Mouse (Mus musculus): ENCODE results near the gene Nt5c3. TPM values are rescaled to one million over a fixed set of nuclear protein-coding genes. Genes with fewer than 3 reads are reported as not detected.

Nt5c3 gene
- polyA plus RNA-seq, 1 experiment: 126 TPM

GRCm38 (mm10) chr6:56876870-56877269 is 46.9 kb downstream of the Nt5c3 start:
- TF ChIP-seq GATA1 (IDR thresholded peaks at IDR 0.05; ENCODE audit: low read length): no peak

GRCm38 (mm10) chr6:56870027-56870426 is 53.7 kb downstream of the Nt5c3 start:
- TF ChIP-seq GATA1 (IDR thresholded peaks at IDR 0.05; ENCODE audit: low read length): peak; percentile 72

GRCm38 (mm10) chr6:56868565-56868964 is 55.2 kb downstream of the Nt5c3 start:
- no peak for TF ChIP-seq GATA1 (IDR thresholded peaks at IDR 0.05; ENCODE audit: low read length)

- TF ChIP-seq GATA1 (IDR thresholded peaks at IDR 0.05; ENCODE audit: low read length): no peak
Measured at GRCm38 (mm10) chr6:56860205-56860848, 63.4 kb downstream of the Nt5c3 start.

GRCm38 (mm10) chr6:56856748-56857147 is 67.0 kb downstream of the Nt5c3 start:
- no peak for TF ChIP-seq GATA1 (IDR thresholded peaks at IDR 0.05; ENCODE audit: low read length)

- no peak for TF ChIP-seq GATA1 (IDR thresholded peaks at IDR 0.05; ENCODE audit: low read length)
Measured at GRCm38 (mm10) chr6:56854803-56855202, 68.9 kb downstream of the Nt5c3 start.

GRCm38 (mm10) chr6:56850315-56850714 is 73.4 kb downstream of the Nt5c3 start:
- no peak for TF ChIP-seq GATA1 (IDR thresholded peaks at IDR 0.05; ENCODE audit: low read length)

GRCm38 (mm10) chr6:56848974-56849373 is 74.8 kb downstream of the Nt5c3 start:
- TF ChIP-seq GATA1 (IDR thresholded peaks at IDR 0.05; ENCODE audit: low read length): no peak

- no peak for TF ChIP-seq GATA1 (IDR thresholded peaks at IDR 0.05; ENCODE audit: low read length)
Measured at GRCm38 (mm10) chr6:56844365-56844764, 79.4 kb downstream of the Nt5c3 start.

- no peak for TF ChIP-seq GATA1 (IDR thresholded peaks at IDR 0.05; ENCODE audit: low read length)
Measured at GRCm38 (mm10) chr6:56843229-56843628, 80.5 kb downstream of the Nt5c3 start.

- no peak for TF ChIP-seq GATA1 (IDR thresholded peaks at IDR 0.05; ENCODE audit: low read length)
Measured at GRCm38 (mm10) chr6:56837621-56838020, 86.1 kb downstream of the Nt5c3 start.

- TF ChIP-seq GATA1 (IDR thresholded peaks at IDR 0.05; ENCODE audit: low read length): no peak
Measured at GRCm38 (mm10) chr6:56837166-56837565, 86.6 kb downstream of the Nt5c3 start.

GRCm38 (mm10) chr6:56835532-56835931 is 88.2 kb downstream of the Nt5c3 start:
- TF ChIP-seq GATA1 (IDR thresholded peaks at IDR 0.05; ENCODE audit: low read length): no peak

GRCm38 (mm10) chr6:56834769-56835168 is 89.0 kb downstream of the Nt5c3 start:
- no peak for TF ChIP-seq GATA1 (IDR thresholded peaks at IDR 0.05; ENCODE audit: low read length)

GRCm38 (mm10) chr6:56832830-56833229 is 90.9 kb downstream of the Nt5c3 start:
- no peak for TF ChIP-seq GATA1 (IDR thresholded peaks at IDR 0.05; ENCODE audit: low read length)

GRCm38 (mm10) chr6:56832407-56832796 is 91.3 kb downstream of the Nt5c3 start:
- TF ChIP-seq GATA1 (IDR thresholded peaks at IDR 0.05; ENCODE audit: low read length): no peak

Other genes with a start within 250 kb of the Nt5c3 start
- 0.63 and 2.0 TPM in 2 replicates for gene Lsm5, start 219.2 kb downstream of the Nt5c3 start, polyA plus RNA-seq (2012)
- 8.5 and 9.8 TPM in 2 replicates for gene Avl9, start 209.0 kb downstream of the Nt5c3 start, polyA plus RNA-seq (2012)
- 3.2 and 5.7 TPM in 2 replicates for gene Kbtbd2, start 126.1 kb downstream of the Nt5c3 start, polyA plus RNA-seq (2012)
- gene Fkbp9, start 91.9 kb downstream of the Nt5c3 start, polyA plus RNA-seq (2012): not detected in 2 replicates
- gene Vmn1r4, start 83 bp upstream of the Nt5c3 start, polyA plus RNA-seq (2012): not detected in 2 replicates
- gene Vmn1r5, start 46.3 kb upstream of the Nt5c3 start, polyA plus RNA-seq (2012): not detected in 2 replicates
- gene Vmn1r6, start 73.3 kb upstream of the Nt5c3 start, polyA plus RNA-seq (2012): not detected in 2 replicates
- gene Vmn1r7, start 101.4 kb upstream of the Nt5c3 start, polyA plus RNA-seq (2012): not detected in 2 replicates
- gene Vmn1r8, start 108.4 kb upstream of the Nt5c3 start, polyA plus RNA-seq (2012): not detected in 2 replicates
- gene Vmn1r9, start 142.9 kb upstream of the Nt5c3 start, polyA plus RNA-seq (2012): not detected in 2 replicates
- not detected in 2 replicates for gene Vmn1r10, start 185.5 kb upstream of the Nt5c3 start, polyA plus RNA-seq (2012)
- not detected in 2 replicates for gene Vmn1r11, start 209.5 kb upstream of the Nt5c3 start, polyA plus RNA-seq (2012)
- gene Vmn1r12, start 233.0 kb upstream of the Nt5c3 start, polyA plus RNA-seq (2012): not detected in 2 replicates